Mouse (Mus musculus) liver, adult 2 months (tissue): ENCODE data around the gene Gm20388.

Source experiments
- CTCF ChIP-seq: fragments of 200-500 bp; IDR thresholded peaks from 2 replicates; pipeline ENCODE4 v1.5.1; 2011; ENCODE audit warnings: low read depth, low read length, control low read depth
- POLR2A ChIP-seq: fragments of 200-500 bp; IDR thresholded peaks from 2 replicates; pipeline ENCODE4 v1.6.1; 2011; ENCODE audit warnings: low read length, control low read depth; ENCODE audit not compliant: insufficient read depth; ENCODE audit errors: extremely low read depth

GRCm38 (mm10) chr8:122357202-122357601 is 2446.6 kb downstream of the Gm20388 start:
- TF ChIP-seq CTCF (no peak), POLR2A (no peak)
